Comparison of ENCODE assay signal across 15 mouse cellular contexts in the genomic region with DNA sequence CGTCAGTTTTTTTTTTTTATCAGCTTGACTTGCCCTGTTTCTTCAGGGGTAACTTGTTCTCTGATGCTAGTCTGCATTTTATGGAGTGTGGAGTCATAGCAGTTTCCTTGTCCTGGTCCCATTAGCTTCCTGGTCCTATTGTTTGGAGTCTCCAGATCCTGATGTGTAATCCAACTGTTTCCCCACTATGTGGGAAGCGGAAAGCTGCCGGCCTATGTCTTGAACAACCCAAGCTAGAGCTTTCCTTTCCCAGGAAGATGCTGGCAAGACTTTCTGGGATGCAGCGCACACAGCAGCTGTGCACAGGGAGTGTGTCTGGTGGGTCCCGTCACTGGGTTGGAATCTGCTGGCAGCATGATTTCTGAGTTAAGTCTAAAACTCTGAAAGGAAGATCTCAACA.
DNase-seq lines count a peak whose midpoint lies in the region; ATAC-seq and TF ChIP-seq lines count a peak whose summit lies in the region.
"Had no signal": no experiment of that assay in that cellular context is flagged by ENCODE, and none has a peak within 500 bp of the region (broad histone marks: within the 10 kb centered on the region; RNA-seq: fewer than 3 reads in every experiment).

No protein-coding gene starts in this region.

- no peaks in the 10 kb centered on the region for H3K27me3 ChIP-seq in lung, embryonic 16.5 days (ENCODE audit: control insufficient read depth, insufficient read depth, low read depth, low read length)
- H3K27me3 ChIP-seq: midbrain, embryonic 15.5 days; stomach, embryonic 15.5 days had no signal

- H3K9ac ChIP-seq in lung, embryonic 16.5 days (ENCODE audit: low read length): no peak overlapping the region
- H3K9ac ChIP-seq: midbrain, embryonic 15.5 days; stomach, embryonic 15.5 days had no signal

- peaks cover 3% of the 10 kb centered on the region; the same call in 1 of the 2 replicates for H3K4me1 ChIP-seq in lung, adult 2 months (ENCODE audit: control insufficient read depth, insufficient read depth, low read length)
- H3K4me1 ChIP-seq in lung, embryonic 16.5 days (replicated peaks; ENCODE audit: control insufficient read depth, insufficient read depth, low read length): peaks cover 2% of the 10 kb centered on the region
- H3K4me1 ChIP-seq: midbrain, embryonic 15.5 days; stomach, embryonic 15.5 days had no signal

- WGBS in lung, adult 2 months: 34% methylated on average over 5 of the region's 5 CpGs
- 58% methylated on average over 5 of the region's 5 CpGs for WGBS in lung, embryonic 16.5 days

- peak; percentile 25 for DNase-seq in gastrocnemius, adult 18-20 months (ENCODE audit: low spot score)
- no peak for DNase-seq in gastrocnemius, adult 8-10 months (ENCODE audit: low spot score in 2 of 2)
- DNase-seq in lung, adult 18-20 months: peak; percentile 4 to 25
- no peak for DNase-seq in lung, adult 2 months
- DNase-seq in spleen, adult 18-20 months: no peak
- DNase-seq: cerebellum, adult 8-10 months; liver; right cerebral cortex, postnatal 4 days had no signal

- H3K27ac ChIP-seq in lung, embryonic 16.5 days (ENCODE audit: low read length): no peak overlapping the region
- H3K27ac ChIP-seq: hindbrain, embryonic 10.5 days; midbrain, embryonic 15.5 days; stomach, embryonic 15.5 days had no signal

- TF ChIP-seq CTCF in lung, adult 2 months (IDR thresholded peaks at IDR 0.05; ENCODE audit: insufficient read depth, low read length): no peak

- H3K4me2 ChIP-seq in lung, embryonic 16.5 days (ENCODE audit: low read depth, low read length): no peak overlapping the region
- H3K4me2 ChIP-seq: midbrain, embryonic 15.5 days; stomach, embryonic 15.5 days had no signal

- no peaks in the 10 kb centered on the region for H3K36me3 ChIP-seq in lung, embryonic 16.5 days (ENCODE audit: control insufficient read depth, insufficient read depth, low read length)
- H3K36me3 ChIP-seq: hindbrain, embryonic 10.5 days; midbrain, embryonic 15.5 days; stomach, embryonic 15.5 days had no signal

- H3K9me3 ChIP-seq in lung, embryonic 16.5 days (ENCODE audit: control insufficient read depth, low read length): no peaks in the 10 kb centered on the region
- H3K9me3 ChIP-seq: hindbrain, embryonic 10.5 days; midbrain, embryonic 15.5 days; stomach, embryonic 15.5 days had no signal

- no peak for TF ChIP-seq POLR2A in lung, adult 2 months (IDR thresholded peaks at IDR 0.05; ENCODE audit: borderline replicate concordance, extremely low read depth, low read depth, low read length)

- no peak overlapping the region for H3K4me3 ChIP-seq in lung, adult 2 months (replicated peaks; ENCODE audit: extremely low read depth, low read depth, low read length)
- no peak overlapping the region for H3K4me3 ChIP-seq in lung, embryonic 16.5 days (ENCODE audit: low read length)
- H3K4me3 ChIP-seq: erythroblast, embryonic 14.5 days; hindbrain, embryonic 10.5 days; midbrain, embryonic 15.5 days; stomach, embryonic 15.5 days had no signal

- ATAC-seq in lung, embryonic 16.5 days (ENCODE audit: low read depth): peak; percentile 55; the same call in 1 of the 2 replicates
- no peak for ATAC-seq in frontal cortex, adult (ENCODE audit: low TSS enrichment)
- no peak for ATAC-seq in erythroblast, adult 5-6 weeks (replicated peaks; ENCODE audit: low FRiP score, poor library complexity, severe bottlenecking)
- ATAC-seq: midbrain, embryonic 15.5 days had no signal

Comparison
In these comparisons a context has a peak if more than half of its experiments do, and no peak if none do; other contexts are left out.
1. DNase-seq: peak in gastrocnemius, adult 18-20 months (single experiment) and lung, adult 18-20 months (2 of 2); none in gastrocnemius, adult 8-10 months (0 of 2), lung, adult 2 months (single experiment) and spleen, adult 18-20 months (0 of 2).